Mouse (Mus musculus) skeletal muscle tissue, adult 2 months (tissue): Measurements from ENCODE around the gene 4930523C07Rik.

ENCODE experiments used
- DNase-seq: peaks from one replicate; pipeline ENCODE4 v3.0.0-alpha.2; 2012; ENCODE audit warnings: low read depth, low spot score

4930523C07Rik gene

GRCm38 (mm10) chr1:160045971-160046370 is 1.8 kb downstream of the 4930523C07Rik start:
- DNase-seq = no peak

- no peak for DNase-seq
These were observed 2.6 kb downstream of the 4930523C07Rik start for GRCm38 (mm10) chr1:160046786-160047185.

- no peak for DNase-seq
These were observed 3.3 kb downstream of the 4930523C07Rik start for GRCm38 (mm10) chr1:160047481-160047931.

GRCm38 (mm10) chr1:160049131-160049880 is 5.1 kb downstream of the 4930523C07Rik start:
- DNase-seq = no peak

GRCm38 (mm10) chr1:160050898-160051297 is 6.7 kb downstream of the 4930523C07Rik start:
- no peak for DNase-seq

GRCm38 (mm10) chr1:160052556-160053315 is 8.6 kb downstream of the 4930523C07Rik start:
- DNase-seq = no peak

- DNase-seq = no peak
These were observed 9.5 kb downstream of the 4930523C07Rik start for GRCm38 (mm10) chr1:160053510-160054305.

GRCm38 (mm10) chr1:160054366-160055078 is 10.3 kb downstream of the 4930523C07Rik start:
- no peak for DNase-seq

GRCm38 (mm10) chr1:160057657-160058056 is 13.5 kb downstream of the 4930523C07Rik start:
- no peak for DNase-seq

GRCm38 (mm10) chr1:160059908-160060307 is 15.7 kb downstream of the 4930523C07Rik start:
- no peak for DNase-seq

GRCm38 (mm10) chr1:160060542-160060941 is 16.4 kb downstream of the 4930523C07Rik start:
- no peak for DNase-seq

- DNase-seq = no peak
These were observed 17.1 kb downstream of the 4930523C07Rik start for GRCm38 (mm10) chr1:160061321-160061720.

- no peak for DNase-seq
These were observed 17.7 kb downstream of the 4930523C07Rik start for GRCm38 (mm10) chr1:160061725-160062366.

- no peak for DNase-seq
These were observed 20.5 kb downstream of the 4930523C07Rik start for GRCm38 (mm10) chr1:160064547-160065144.

- DNase-seq = peak; percentile 66
These were observed 34.9 kb downstream of the 4930523C07Rik start for GRCm38 (mm10) chr1:160078882-160079661.

- DNase-seq = peak; percentile 51
These were observed 36.7 kb downstream of the 4930523C07Rik start for GRCm38 (mm10) chr1:160080800-160081436.

- no peak for DNase-seq
These were observed 38.5 kb downstream of the 4930523C07Rik start for GRCm38 (mm10) chr1:160082647-160083046.

- DNase-seq = no peak
These were observed 40.1 kb downstream of the 4930523C07Rik start for GRCm38 (mm10) chr1:160084239-160084638.

GRCm38 (mm10) chr1:160086651-160087050 is 42.5 kb downstream of the 4930523C07Rik start:
- no peak for DNase-seq
